12 mouse cellular contexts compared by ENCODE assay signal in the genomic region with DNA sequence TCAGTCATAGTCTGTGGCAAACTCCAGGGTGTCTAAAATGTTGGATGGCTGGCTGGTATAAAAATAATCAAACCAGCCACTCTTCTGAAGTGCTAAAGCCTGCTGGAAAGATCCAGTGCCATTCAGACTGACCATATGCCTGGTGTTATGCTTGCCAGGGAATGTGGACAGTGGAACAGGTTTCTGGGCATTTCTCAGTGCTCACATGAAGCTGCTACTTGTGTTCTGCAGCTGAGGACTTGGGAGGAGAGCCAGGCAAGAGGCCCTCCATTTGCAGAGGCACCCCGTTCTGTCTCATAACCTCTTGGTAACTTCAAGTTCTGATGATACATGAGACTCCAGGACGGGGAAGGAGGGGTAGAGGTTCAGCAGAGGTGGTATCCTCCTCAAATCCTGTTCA.
DNase-seq lines count a peak whose midpoint lies in the region; ATAC-seq and TF ChIP-seq lines count a peak whose summit lies in the region.
"Had no signal": no experiment of that assay in that cellular context is flagged by ENCODE, and none has a peak within 500 bp of the region (broad histone marks: within the 10 kb centered on the region; RNA-seq: fewer than 3 reads in every experiment).

No protein-coding gene starts in this region.

- no peaks in the 10 kb centered on the region for H3K36me3 ChIP-seq in heart, embryonic 11.5 days (ENCODE audit: control insufficient read depth, insufficient read depth, low read length)
- no peaks in the 10 kb centered on the region for H3K36me3 ChIP-seq in heart, postnatal 0 days (replicated peaks; ENCODE audit: control insufficient read depth, insufficient read depth, low read length)

- ATAC-seq in heart, embryonic 11.5 days (replicated peaks; ENCODE audit: insufficient number of reproducible peaks, low FRiP score, low TSS enrichment): no peak
- ATAC-seq in heart, postnatal 0 days (ENCODE audit: insufficient read depth, low read depth): peak; percentile 78

- no peak overlapping the region for H3K27ac ChIP-seq in heart, embryonic 11.5 days (ENCODE audit: low read depth, low read length)
- H3K27ac ChIP-seq in heart, postnatal 0 days (ENCODE audit: low read depth): peak overlapping the region; percentile 62

- no peak overlapping the region for H3K4me3 ChIP-seq in heart, embryonic 11.5 days (ENCODE audit: low read depth, low read length)
- no peak overlapping the region for H3K4me3 ChIP-seq in heart, postnatal 0 days (ENCODE audit: low read depth, low read length)

- 71% methylated on average over 2 of the region's 2 CpGs for WGBS in heart, embryonic 11.5 days (ENCODE audit: insufficient replicate concordance)
- WGBS in heart, postnatal 0 days: 35% methylated on average over 2 of the region's 2 CpGs

- 0 out of 2 replicates have a peak, but pooled peaks cover 3% of the 10 kb centered on the region for H3K4me1 ChIP-seq in heart, embryonic 11.5 days (ENCODE audit: control insufficient read depth, insufficient read depth, low read length)
- H3K4me1 ChIP-seq in heart, postnatal 0 days (ENCODE audit: control insufficient read depth, insufficient read depth): no peaks in the 10 kb centered on the region; the same call in none of the 2 replicates

- TF ChIP-seq CTCF in heart, postnatal 0 days (IDR thresholded peaks at IDR 0.05; ENCODE audit: low read depth): no peak

- no peaks in the 10 kb centered on the region for H3K27me3 ChIP-seq in heart, embryonic 11.5 days (ENCODE audit: control insufficient read depth, insufficient read depth, low read length)
- H3K27me3 ChIP-seq in heart, postnatal 0 days (ENCODE audit: control insufficient read depth, insufficient read depth, low read length): no peaks in the 10 kb centered on the region

- H3K4me2 ChIP-seq in heart, embryonic 11.5 days: no peak overlapping the region
- no peak overlapping the region for H3K4me2 ChIP-seq in heart, postnatal 0 days (ENCODE audit: low read depth, low read length)

- TF ChIP-seq EP300 in heart, postnatal 0 days (IDR thresholded peaks at IDR 0.05; ENCODE audit: low read depth): no peak

- no peaks in the 10 kb centered on the region for H3K9me3 ChIP-seq in heart, embryonic 11.5 days (replicated peaks; ENCODE audit: control insufficient read depth, low read length)
- H3K9me3 ChIP-seq in heart, postnatal 0 days (replicated peaks; ENCODE audit: control insufficient read depth, low read length): no peaks in the 10 kb centered on the region

- H3K9ac ChIP-seq in heart, embryonic 11.5 days (ENCODE audit: low read depth, low read length): no peak overlapping the region
- H3K9ac ChIP-seq in heart, postnatal 0 days (replicated peaks; ENCODE audit: low read depth, low read length): no peak overlapping the region

- peak; percentile 95 for DNase-seq in heart, adult 11 months
- peak; percentile 46 for DNase-seq in brain, embryonic 18.5 days (ENCODE audit: low read depth, low spot score)
- peak; percentile 83 to 90 for DNase-seq in cerebellum, postnatal 10 days
- peak; percentile 43 for DNase-seq in heart, postnatal 0 days (ENCODE audit: low spot score)
- no peak for DNase-seq in urinary bladder, postnatal 10 days (ENCODE audit: low spot score)
- DNase-seq in testis, postnatal 14 days (ENCODE audit: low spot score): no peak
- no peak for DNase-seq in spleen, adult 18-20 months
- DNase-seq: adrenal gland, postnatal 36 days; kidney, adult 9 months; liver; lung, postnatal 14 days had no signal

Comparison
In these comparisons a context has a peak if more than half of its experiments do, and no peak if none do; other contexts are left out.
1. DNase-seq: peak in heart, adult 11 months (single experiment), brain, embryonic 18.5 days (single experiment), cerebellum, postnatal 10 days (2 of 2) and heart, postnatal 0 days (single experiment); none in urinary bladder, postnatal 10 days (single experiment), testis, postnatal 14 days (single experiment) and spleen, adult 18-20 months (0 of 2).